Mouse (Mus musculus): ENCODE measurements around the gene Cadm4.
"Not testable (repeated sequence)": the region's sequence is repeated elsewhere in the genome, so short reads cannot be mapped to it uniquely, and the experiment has no call there.

Cadm4 gene

DNA sequence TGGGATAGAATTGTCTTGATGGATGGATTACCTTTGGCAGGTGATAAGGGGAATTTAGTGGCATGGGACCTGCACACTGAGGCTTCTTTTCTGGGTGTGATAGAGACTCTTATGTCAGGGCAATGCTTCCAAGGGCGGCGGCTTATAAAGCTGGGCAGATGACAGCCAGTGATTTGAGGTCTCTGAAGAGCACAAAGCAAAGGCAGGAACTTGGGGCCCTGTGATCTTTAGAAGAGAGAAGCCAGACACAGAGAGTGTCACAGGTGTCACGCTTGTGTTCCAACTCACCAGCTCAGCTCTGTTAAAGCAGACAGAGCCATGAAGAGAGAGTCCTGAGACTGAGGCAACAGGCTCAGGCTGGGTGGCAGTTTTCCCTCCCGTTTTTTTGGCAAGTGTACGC lies 13.9 kb upstream of the Cadm4 start:
- no peak for DNase-seq

DNA sequence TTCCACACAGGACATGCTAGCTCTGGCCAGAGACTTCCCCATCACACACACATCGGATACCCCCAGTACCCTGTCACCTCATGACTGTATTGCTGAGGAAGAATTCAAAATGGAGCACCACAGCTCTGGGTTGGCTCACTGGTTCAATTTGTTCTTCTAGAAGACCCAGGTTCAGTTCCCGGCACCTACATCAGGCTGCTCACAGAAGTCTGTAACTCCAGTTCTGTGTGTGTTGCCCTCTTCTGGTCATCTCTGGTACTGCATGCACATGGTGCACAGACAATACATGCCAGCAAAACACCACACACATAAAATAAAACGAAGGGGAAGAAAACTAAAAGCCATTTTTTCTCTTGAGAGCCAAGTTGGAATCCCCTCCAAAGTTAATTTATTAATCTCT lies 12.7 kb upstream of the Cadm4 start:
- peak in 1 of 2 experiments; percentile 31 for DNase-seq

DNA sequence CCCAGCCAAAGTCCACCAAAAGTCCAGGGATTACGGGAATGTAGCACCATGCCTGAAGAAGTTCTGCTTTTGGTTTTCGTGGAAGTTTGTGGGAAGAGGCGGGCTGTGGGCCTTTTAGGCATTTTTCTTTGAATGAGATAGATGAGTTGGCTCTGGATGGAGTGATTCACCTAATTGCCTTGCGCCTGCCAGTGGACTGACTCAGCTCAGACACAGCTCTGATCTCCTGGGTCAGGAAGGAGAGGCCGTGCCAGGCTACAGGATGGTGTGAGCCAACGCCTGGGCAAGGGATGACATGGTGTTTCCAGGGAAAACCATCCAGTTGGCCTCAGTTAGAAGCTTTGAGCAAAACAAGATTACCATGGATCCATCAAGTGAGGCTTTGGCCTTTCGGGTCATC lies 11.5 kb upstream of the Cadm4 start:
- no peak for DNase-seq

DNA sequence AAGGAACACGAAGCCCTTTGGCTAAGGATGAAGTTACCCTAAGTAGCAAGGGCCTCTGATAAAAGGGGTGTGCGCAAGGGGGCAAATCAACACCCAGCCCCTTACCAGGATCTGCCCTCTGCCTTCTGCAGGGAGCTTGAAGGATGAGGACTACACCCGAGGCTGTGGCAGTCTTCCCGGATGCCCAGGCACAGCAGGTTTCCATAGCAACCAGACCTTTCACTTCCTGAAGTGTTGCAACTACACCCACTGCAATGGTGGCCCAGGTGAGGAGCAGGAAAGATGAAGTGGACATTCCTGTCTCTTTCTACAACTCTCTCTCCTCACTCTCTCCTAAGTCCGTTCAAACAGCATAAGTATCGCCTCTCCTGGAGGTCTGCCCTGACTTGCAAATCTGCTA lies 9.4 kb upstream of the Cadm4 start:
- no peak for DNase-seq

DNA sequence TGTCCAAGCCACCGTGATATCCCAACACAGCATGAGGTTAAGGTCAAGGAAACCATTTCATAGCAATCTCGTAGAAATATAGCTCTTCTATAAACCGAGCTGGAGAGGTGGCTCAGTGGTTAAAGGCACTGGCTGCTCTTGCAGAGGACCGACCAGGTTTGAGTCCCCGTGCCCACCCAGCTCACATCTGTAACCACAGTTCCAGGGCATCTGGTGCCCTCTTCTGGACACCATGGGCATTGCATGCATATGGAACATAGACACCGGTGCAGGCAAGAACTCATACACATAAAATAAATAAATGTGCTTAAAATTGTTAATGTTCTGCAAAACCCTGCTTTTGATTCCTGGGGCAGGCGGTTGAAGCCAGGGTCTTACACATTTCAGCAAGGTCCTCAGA lies 8.9 kb upstream of the Cadm4 start:
- peak in 1 of 2 experiments; percentile 56 for DNase-seq

DNA sequence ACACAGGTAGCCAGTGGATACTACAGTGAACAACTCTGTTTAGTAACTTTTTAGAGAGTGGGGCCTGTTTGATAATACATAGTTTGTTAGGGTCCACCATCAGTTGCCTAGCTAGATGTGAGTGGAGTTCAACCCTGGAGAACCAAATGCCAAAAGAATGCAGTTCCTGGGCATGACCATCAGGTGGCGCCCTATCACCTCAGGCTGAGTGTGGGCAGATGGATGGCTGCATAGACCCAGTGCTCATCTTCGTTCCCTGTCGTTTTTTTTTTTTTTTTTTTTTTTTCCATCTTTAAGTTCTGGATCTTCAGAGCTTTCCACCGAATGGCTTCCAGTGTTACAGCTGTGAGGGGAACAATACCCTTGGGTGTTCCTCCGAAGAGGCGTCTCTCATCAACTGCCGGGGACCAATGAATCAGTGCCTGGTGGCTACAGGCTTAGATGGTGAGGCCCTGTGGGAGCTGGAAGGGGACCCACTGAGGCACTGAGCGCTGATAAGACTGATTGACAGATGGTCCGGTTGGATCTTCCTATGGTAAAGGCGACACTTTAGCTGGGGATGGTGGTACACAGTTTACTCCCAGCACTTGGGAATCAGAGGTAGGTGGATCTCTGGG lies 7.8 kb upstream of the Cadm4 start:
- DNase-seq, result peak; percentile 63 to 67

DNA sequence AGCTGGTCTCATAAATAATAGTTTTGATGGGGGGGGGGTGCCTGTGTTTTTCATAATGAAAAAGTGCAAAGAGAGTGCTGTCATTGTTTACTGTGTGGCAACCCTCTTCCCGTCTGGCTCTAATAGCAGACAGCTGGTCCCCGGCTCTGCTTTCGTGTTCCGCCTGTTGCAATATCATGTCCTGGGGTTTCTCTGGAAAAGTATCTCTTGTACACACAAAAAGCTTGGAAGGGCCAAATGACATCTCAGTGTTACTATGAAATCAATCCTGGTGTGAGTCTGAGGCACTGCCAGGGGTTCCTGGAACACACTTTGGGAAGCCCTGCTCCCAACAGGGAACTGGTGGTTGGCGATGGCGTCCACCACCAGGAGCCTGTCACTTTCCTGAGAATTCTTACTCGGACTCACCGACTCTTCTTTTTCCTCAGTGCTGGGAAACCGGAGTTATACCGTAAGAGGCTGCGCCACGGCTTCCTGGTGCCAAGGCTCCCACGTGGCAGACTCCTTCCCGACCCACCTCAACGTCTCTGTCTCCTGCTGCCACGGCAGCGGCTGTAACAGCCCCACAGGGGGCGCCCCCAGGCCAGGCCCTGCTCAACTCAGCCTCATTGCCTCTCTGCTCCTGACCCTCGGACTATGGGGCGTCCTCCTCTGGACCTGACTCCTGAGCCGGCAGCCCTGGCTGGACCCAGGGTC lies 6.9 kb upstream of the Cadm4 start:
- DNase-seq, result peak; percentile 32 to 64

DNA sequence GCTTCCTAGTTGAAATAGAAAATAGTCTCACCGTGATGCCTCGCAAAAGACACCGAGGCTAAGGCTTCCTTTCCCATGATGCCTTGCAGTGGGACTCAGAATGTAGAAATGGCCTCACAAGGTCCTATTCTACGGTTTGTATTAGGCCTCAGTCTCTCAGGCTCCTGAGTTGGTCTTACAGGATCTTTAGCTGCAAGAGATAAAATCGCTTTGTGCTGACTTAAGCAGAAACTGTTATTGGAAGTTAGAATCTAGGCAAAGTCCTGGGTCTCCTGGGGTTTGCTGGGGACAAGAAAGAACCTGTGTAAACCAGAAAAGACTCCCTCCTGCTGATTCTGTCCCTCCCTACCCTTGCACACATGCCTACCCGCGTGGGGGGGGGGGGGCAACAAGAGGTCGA lies 5.5 kb upstream of the Cadm4 start:
- DNase-seq, result no peak

GRCm38 (mm10) chr7:24476856-24477255 lies 5.0 kb upstream of the Cadm4 start:
- no peak for DNase-seq

- DNase-seq, result no peak
Measured at GRCm38 (mm10) chr7:24478911-24479310, 2.9 kb upstream of the Cadm4 start.

- DNase-seq, result no peak
Measured at GRCm38 (mm10) chr7:24479685-24480084, 2.1 kb upstream of the Cadm4 start.

GRCm38 (mm10) chr7:24480121-24480941 lies 1.5 kb upstream of the Cadm4 start:
- DNase-seq, result no peak

- no peak for DNase-seq
Measured at GRCm38 (mm10) chr7:24480986-24481473, 793 bp upstream of the Cadm4 start.

GRCm38 (mm10) chr7:24482208-24483020 lies 591 bp downstream of the Cadm4 start:
- no peak for DNase-seq

DNA sequence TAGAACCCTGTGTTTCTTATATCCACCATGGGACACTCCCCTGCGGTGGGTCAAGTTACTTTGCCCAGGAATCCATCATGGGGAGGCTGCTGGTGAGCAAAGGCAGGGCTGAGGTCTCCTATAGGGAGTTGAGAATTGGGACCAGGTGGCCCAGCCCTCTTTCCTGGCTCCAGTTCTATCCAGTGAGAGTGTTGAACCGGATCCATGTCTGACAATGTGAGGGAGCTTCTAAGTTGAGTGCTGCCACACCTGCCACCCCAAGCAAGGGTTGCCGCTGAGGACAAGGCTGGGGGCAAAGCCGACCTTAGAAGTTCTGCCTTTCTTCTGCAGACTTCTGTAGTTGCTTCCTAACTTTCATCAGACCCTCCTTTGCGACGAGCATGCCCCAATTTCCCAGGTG lies 1.5 kb downstream of the Cadm4 start:
- not testable (repeated sequence) for DNase-seq

DNA sequence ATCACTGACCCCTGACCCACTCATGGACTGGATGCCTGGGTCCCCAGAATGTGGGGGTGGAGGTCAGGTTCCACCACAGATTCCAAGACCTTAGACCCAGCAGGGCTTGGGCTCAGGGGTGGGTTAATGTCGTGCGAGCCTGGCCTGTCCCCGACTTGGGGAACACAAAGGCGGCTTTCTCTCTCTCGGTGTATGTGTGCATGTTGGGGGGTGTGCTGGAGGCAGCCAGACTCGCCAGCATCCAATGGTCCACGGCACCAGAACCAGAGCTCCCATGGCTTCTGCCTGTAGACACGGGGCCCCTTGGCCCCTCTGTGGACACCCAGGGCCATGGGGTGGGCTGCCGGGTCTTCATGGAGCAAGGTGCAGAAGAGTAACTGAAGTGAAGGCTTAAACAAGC lies 3.7 kb downstream of the Cadm4 start:
- no peak for DNase-seq

GRCm38 (mm10) chr7:24486654-24487130 lies 4.9 kb downstream of the Cadm4 start:
- DNase-seq, result no peak

GRCm38 (mm10) chr7:24487403-24487802 lies 5.6 kb downstream of the Cadm4 start:
- no peak for DNase-seq

DNA sequence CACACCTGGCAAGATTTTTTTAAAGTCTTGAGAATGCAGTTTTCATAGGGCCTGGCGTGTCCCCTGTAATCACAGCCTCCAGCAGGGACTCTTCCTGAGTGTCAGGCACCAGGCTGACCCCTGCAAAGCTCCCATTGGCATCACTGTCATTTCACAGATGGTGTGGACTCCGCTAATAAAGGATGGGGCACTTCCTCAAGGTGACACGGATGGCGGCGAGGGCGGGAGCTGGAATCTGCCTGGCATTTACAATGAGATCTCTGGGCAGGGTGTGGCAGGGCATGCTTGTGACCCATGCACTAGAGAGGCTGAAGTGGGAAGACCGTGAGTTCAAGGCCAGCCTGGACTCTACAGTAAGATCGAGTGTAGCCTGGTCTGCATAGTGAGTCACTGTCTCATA lies 6.5 kb downstream of the Cadm4 start:
- DNase-seq, result no peak

GRCm38 (mm10) chr7:24499856-24500577 lies 18.2 kb downstream of the Cadm4 start:
- peak; percentile 32 to 63 for DNase-seq

GRCm38 (mm10) chr7:24500929-24501328 lies 19.1 kb downstream of the Cadm4 start:
- peak in 1 of 2 experiments; percentile 45 for DNase-seq

DNA sequence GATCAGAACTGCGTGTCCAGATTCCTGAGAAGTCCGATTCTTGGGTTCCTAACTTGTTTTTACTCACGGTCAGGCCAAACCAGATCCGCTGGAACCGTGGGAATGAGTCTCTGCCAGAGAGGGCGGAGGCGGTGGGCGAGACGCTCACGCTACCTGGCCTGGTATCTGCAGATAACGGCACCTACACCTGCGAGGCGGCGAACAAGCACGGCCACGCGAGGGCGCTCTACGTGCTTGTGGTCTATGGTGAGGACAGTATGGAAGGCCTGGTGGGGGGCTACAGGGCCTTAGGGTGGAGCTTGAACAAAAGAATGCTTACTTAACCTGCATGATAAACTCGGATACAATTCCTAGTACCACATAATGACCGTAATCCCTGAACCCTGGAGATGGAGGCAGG lies 19.7 kb downstream of the Cadm4 start:
- DNase-seq, result peak in 1 of 2 experiments; percentile 37

All from kidney, postnatal 25 days (tissue).